8 mouse cellular contexts compared by ENCODE assay signal in genomic region chr16:36828820-36829219, GRCm38 (mm10). TPM values are rescaled to one million over a fixed set of nuclear protein-coding genes. Genes with fewer than 3 reads are reported as not detected.
DNase-seq lines count a peak whose midpoint lies in the region; ATAC-seq and TF ChIP-seq lines count a peak whose summit lies in the region.

No protein-coding gene starts in this region.

- peak overlapping the region; percentile 83 for H3K9ac ChIP-seq in CH12.LX (ENCODE audit: insufficient read depth, low read depth)
- H3K9ac ChIP-seq in embryonic facial prominence, embryonic 14.5 days (ENCODE audit: low read depth, low read length) = peak overlapping the region; percentile 92
- H3K9ac ChIP-seq in limb, embryonic 12.5 days (replicated peaks) = peak overlapping the region; percentile 92
- H3K9ac ChIP-seq in stomach, embryonic 16.5 days (ENCODE audit: low read length) = peak overlapping the region; percentile 72

- in situ Hi-C loops in CH12.LX (cut with MboI; ENCODE audit: low pct_ligation_motif_present, low pct_unique_long_range_greater_than_20kb, low sequenced_read_pairs) = no loop called here

- H3K4me2 ChIP-seq in CH12.LX (ENCODE audit: insufficient read depth, low read depth, poor library complexity, severe bottlenecking) = peak overlapping the region; percentile 74
- peak overlapping the region; percentile 72 for H3K4me2 ChIP-seq in embryonic facial prominence, embryonic 14.5 days (ENCODE audit: low read depth, low read length)
- peak overlapping the region; percentile 68 for H3K4me2 ChIP-seq in limb, embryonic 12.5 days
- peak overlapping the region; percentile 80 for H3K4me2 ChIP-seq in stomach, embryonic 16.5 days (ENCODE audit: low read depth, low read length)

- H3K4me1 ChIP-seq in CH12.LX (ENCODE audit: control insufficient read depth in 1 of 2, insufficient read depth in 2 of 2) = peaks cover 0 to 39% of the 10 kb centered on the region in 2 experiments; a peak in 2 of 4 replicates
- H3K4me1 ChIP-seq in embryonic facial prominence, embryonic 14.5 days (ENCODE audit: control insufficient read depth, insufficient read depth, low read length) = no peaks in the 10 kb centered on the region; the same call in 1 of the 2 replicates
- peaks cover 4% of the 10 kb centered on the region; the same call in 1 of the 2 replicates for H3K4me1 ChIP-seq in limb, embryonic 12.5 days (replicated peaks)
- peaks cover 10% of the 10 kb centered on the region for H3K4me1 ChIP-seq in stomach, embryonic 16.5 days (ENCODE audit: control insufficient read depth, insufficient read depth, low read length)

- no peak for TF ChIP-seq POLR2A in CH12.LX (IDR thresholded peaks at IDR 0.05; ENCODE audit: low read depth, low read length)

- peaks cover 20% of the 10 kb centered on the region for H3K79me2 ChIP-seq in CH12.LX (replicated peaks; ENCODE audit: control insufficient read depth, extremely low read depth, insufficient read depth, poor library complexity, severe bottlenecking)

- peaks cover 3% of the 10 kb centered on the region for H3K27me3 ChIP-seq in CH12.LX (replicated peaks)
- no peaks in the 10 kb centered on the region for H3K27me3 ChIP-seq in embryonic facial prominence, embryonic 14.5 days (replicated peaks; ENCODE audit: control insufficient read depth, insufficient read depth, low read length)
- 0 out of 2 replicates have a peak, but pooled peaks cover 3% of the 10 kb centered on the region for H3K27me3 ChIP-seq in limb, embryonic 12.5 days
- H3K27me3 ChIP-seq in stomach, embryonic 16.5 days (ENCODE audit: control insufficient read depth, insufficient read depth, low read length) = no peaks in the 10 kb centered on the region

- 5% methylated on average over 11 of the region's 11 CpGs for WGBS in embryonic facial prominence, embryonic 14.5 days
- WGBS in limb, embryonic 12.5 days = 5% methylated on average over 11 of the region's 11 CpGs
- 4% methylated on average over 11 of the region's 11 CpGs for WGBS in stomach, embryonic 16.5 days

- TF ChIP-seq EP300 in CH12.LX (IDR thresholded peaks at IDR 0.05; ENCODE audit: low read length) = no peak

- ATAC-seq in embryonic facial prominence, embryonic 14.5 days (ENCODE audit: low read depth) = no peak
- no peak for ATAC-seq in limb, embryonic 12.5 days (ENCODE audit: insufficient number of reproducible peaks, insufficient read depth, low FRiP score, low TSS enrichment, low read depth)
- no peak for ATAC-seq in stomach, embryonic 16.5 days (ENCODE audit: insufficient read depth, low FRiP score)

- H3K9me3 ChIP-seq in CH12.LX (replicated peaks; ENCODE audit: low read length) = no peaks in the 10 kb centered on the region
- H3K9me3 ChIP-seq in embryonic facial prominence, embryonic 14.5 days (ENCODE audit: control insufficient read depth, low read length) = no peaks in the 10 kb centered on the region
- no peaks in the 10 kb centered on the region for H3K9me3 ChIP-seq in limb, embryonic 12.5 days
- H3K9me3 ChIP-seq in stomach, embryonic 16.5 days (replicated peaks; ENCODE audit: control insufficient read depth, low read length) = no peaks in the 10 kb centered on the region

- H3K27ac ChIP-seq in CH12.LX (ENCODE audit: insufficient read depth, low read depth) = no peak overlapping the region
- peak overlapping the region; percentile 75; the same call in 1 of the 2 replicates for H3K27ac ChIP-seq in embryonic facial prominence, embryonic 14.5 days (replicated peaks; ENCODE audit: low read depth, low read length)
- peak overlapping the region; percentile 85 for H3K27ac ChIP-seq in limb, embryonic 12.5 days
- no peak overlapping the region for H3K27ac ChIP-seq in stomach, embryonic 16.5 days (ENCODE audit: low read length)

- no peak for TF ChIP-seq CTCF in CH12.LX (conservative IDR thresholded peaks at IDR 0.05 in 1 of 2, IDR thresholded peaks at IDR 0.05 in 1 of 2; ENCODE audit: low read depth in 2 of 2, low read length in 2 of 2)

- H3K4me3 ChIP-seq in CH12.LX (replicated peaks in 1 of 3; ENCODE audit: low read depth in 2 of 3, low read length in 2 of 3, poor library complexity in 1 of 3) = peak overlapping the region; percentile 60 to 91 (median 82)
- H3K4me3 ChIP-seq in embryonic facial prominence, embryonic 14.5 days (ENCODE audit: low read depth, low read length) = peak overlapping the region; percentile 91
- peak overlapping the region; percentile 80 for H3K4me3 ChIP-seq in limb, embryonic 12.5 days (replicated peaks)
- peak overlapping the region; percentile 84 for H3K4me3 ChIP-seq in stomach, embryonic 16.5 days (replicated peaks; ENCODE audit: low read length)

- peaks cover 0 to 6% of the 10 kb centered on the region in 2 experiments for H3K36me3 ChIP-seq in CH12.LX (replicated peaks in 1 of 2; ENCODE audit: control insufficient read depth in 1 of 2, insufficient read depth in 1 of 2, low read length in 1 of 2)
- H3K36me3 ChIP-seq in embryonic facial prominence, embryonic 14.5 days (ENCODE audit: control insufficient read depth, insufficient read depth, low read length) = no peaks in the 10 kb centered on the region
- peaks cover 3% of the 10 kb centered on the region; the same call in 1 of the 2 replicates for H3K36me3 ChIP-seq in limb, embryonic 12.5 days
- no peaks in the 10 kb centered on the region for H3K36me3 ChIP-seq in stomach, embryonic 16.5 days (ENCODE audit: control insufficient read depth, insufficient read depth, low read length)

- dilution Hi-C loops in CH12.LX (cut with MboI; ENCODE audit: extremely low pct_ligation_motif_present, extremely low pct_unique_long_range_greater_than_20kb, low sequenced_read_pairs) = no loop called here

- TF ChIP-seq RAD21 in CH12.LX (IDR thresholded peaks at IDR 0.05; ENCODE audit: low read depth, low read length) = no peak

- intact Hi-C loops in heart, postnatal 25 days (cut with DNase I) = loop anchor here (2.0 kb wide), 1 partner anchor 46 kb away; the partner anchor contains the start of genes Eaf2 and Golgb1

- DNase-seq in heart, adult 11 months = peak; percentile 74
- DNase-seq in heart, postnatal 25 days (ENCODE audit: low spot score) = no peak
- peak; percentile 15 for DNase-seq in CH12.LX (ENCODE audit: extremely low read depth)
- DNase-seq in embryonic facial prominence, embryonic 14.5 days (ENCODE audit: low spot score) = peak; percentile 9
- DNase-seq in T-cell, adult 2 months (ENCODE audit: low spot score) = no peak
- DNase-seq in gastrocnemius, adult 8-10 months (ENCODE audit: low spot score in 2 of 2) = no peak

TF ChIP-seq in CH12.LX, 34 proteins besides CTCF, POLR2A, EP300 and RAD21:
- TF ChIP-seq NRF1 (IDR thresholded peaks at IDR 0.05; ENCODE audit: low read depth, low read length) (no peak), CHD1 (IDR thresholded peaks at IDR 0.05; ENCODE audit: low read depth, low read length) (peak; percentile 80), SIN3A (IDR thresholded peaks at IDR 0.05; ENCODE audit: low read length) (peak; percentile 49)

RNA-seq across cellular contexts. Expression of gene Iqcb1, which starts 0.6 kb away (rescaled TPM):
- total RNA-seq in heart, postnatal 25 days (2021) = 10 to 100 TPM; 13.3 to 13.4 TPM
- 32.1 and 41.0 TPM in 2 replicates for total RNA-seq in CH12.LX (2012; rRNA removed)
- total RNA-seq in CH12.LX (2014; rRNA removed) = 46.4 and 50.4 TPM in 2 replicates
- polyA plus RNA-seq in CH12.LX (2012; ENCODE audit: insufficient read length, low read depth) = 47.7 and 49.9 TPM in 2 replicates
- 32.2 and 37.9 TPM in 2 replicates for polyA plus RNA-seq in embryonic facial prominence, embryonic 14.5 days (2014; fragmentation: Nextera tagmentation; extraction: Ambion mirVana)
- 73.7 and 74.1 TPM in 2 replicates for polyA plus RNA-seq in limb, embryonic 12.5 days (2016; fragmentation: Nextera tagmentation; extraction: Ambion mirVana)
- 24.6 and 24.8 TPM in 2 replicates for polyA plus RNA-seq in stomach, embryonic 16.5 days (2015; fragmentation: Nextera tagmentation; extraction: Ambion mirVana)
- total RNA-seq in gastrocnemius, adult 8-10 months (2022) = 1 to 10 TPM; 3.9 to 4.9 (median 4.8) TPM

RNA-seq across cellular contexts. Expression of gene Slc15a2, which starts 44.1 kb away (rescaled TPM):
- 1 to 10 TPM; 1.6 TPM for total RNA-seq in heart, postnatal 25 days (2021)
- total RNA-seq in CH12.LX (2012; rRNA removed) (10.0 and 11.7 TPM in 2 replicates), CH12.LX (2014; rRNA removed) (9.4 and 10.8 TPM in 2 replicates)
- 9.3 and 11.4 TPM in 2 replicates for polyA plus RNA-seq in CH12.LX (2012; ENCODE audit: insufficient read length, low read depth)
- polyA plus RNA-seq in embryonic facial prominence, embryonic 14.5 days (2014; fragmentation: Nextera tagmentation; extraction: Ambion mirVana) = 7.0 and 10.7 TPM in 2 replicates
- 4.6 and 5.1 TPM in 2 replicates for polyA plus RNA-seq in limb, embryonic 12.5 days (2016; fragmentation: Nextera tagmentation; extraction: Ambion mirVana)
- polyA plus RNA-seq in stomach, embryonic 16.5 days (2015; fragmentation: Nextera tagmentation; extraction: Ambion mirVana) = 4.0 and 4.7 TPM in 2 replicates
- total RNA-seq in gastrocnemius, adult 8-10 months (2022) = 1 to 10 TPM in 2 of 4 experiments, under 1 TPM in 2; 0.51 to 2.5 (median 1.5) TPM

RNA-seq across cellular contexts. Expression of gene Eaf2, which starts 46.0 kb away (rescaled TPM):
- total RNA-seq in heart, postnatal 25 days (2021) = under 1 TPM; 0.59 to 0.86 TPM
- total RNA-seq in CH12.LX (2012; rRNA removed) (7.4 and 8.1 TPM in 2 replicates), CH12.LX (2014; rRNA removed) (5.0 and 7.1 TPM in 2 replicates)
- 3.5 and 5.5 TPM in 2 replicates for polyA plus RNA-seq in CH12.LX (2012; ENCODE audit: insufficient read length, low read depth)
- polyA plus RNA-seq in embryonic facial prominence, embryonic 14.5 days (2014; fragmentation: Nextera tagmentation; extraction: Ambion mirVana) = 3.4 and 3.6 TPM in 2 replicates
- polyA plus RNA-seq in limb, embryonic 12.5 days (2016; fragmentation: Nextera tagmentation; extraction: Ambion mirVana) = 1.1 and 1.7 TPM in 2 replicates
- 4.7 and 6.2 TPM in 2 replicates for polyA plus RNA-seq in stomach, embryonic 16.5 days (2015; fragmentation: Nextera tagmentation; extraction: Ambion mirVana)
- under 1 TPM in 1 of 4 experiments, not detected in 3; 0.67 TPM for total RNA-seq in gastrocnemius, adult 8-10 months (2022)

RNA-seq across cellular contexts. Expression of gene Golgb1, which starts 46.1 kb away (rescaled TPM):
- 10 to 100 TPM; 37.9 to 43.5 TPM for total RNA-seq in heart, postnatal 25 days (2021)
- total RNA-seq in CH12.LX (2012; rRNA removed) (69.8 and 96.8 TPM in 2 replicates), CH12.LX (2014; rRNA removed) (65.6 and 66.7 TPM in 2 replicates)
- 75.9 and 112 TPM in 2 replicates for polyA plus RNA-seq in CH12.LX (2012; ENCODE audit: insufficient read length, low read depth)
- polyA plus RNA-seq in embryonic facial prominence, embryonic 14.5 days (2014; fragmentation: Nextera tagmentation; extraction: Ambion mirVana) = 107 and 120 TPM in 2 replicates
- polyA plus RNA-seq in limb, embryonic 12.5 days (2016; fragmentation: Nextera tagmentation; extraction: Ambion mirVana) = 88.7 and 91.6 TPM in 2 replicates
- 97.0 and 106 TPM in 2 replicates for polyA plus RNA-seq in stomach, embryonic 16.5 days (2015; fragmentation: Nextera tagmentation; extraction: Ambion mirVana)
- 10 to 100 TPM; 27.1 to 32.0 (median 28.2) TPM for total RNA-seq in gastrocnemius, adult 8-10 months (2022)

Comparison
In these comparisons a context has a peak if more than half of its experiments do, and no peak if none do; other contexts are left out.
1. DNase-seq: peak in heart, adult 11 months (single experiment), CH12.LX (single experiment) and embryonic facial prominence, embryonic 14.5 days (single experiment); none in heart, postnatal 25 days (single experiment), T-cell, adult 2 months (single experiment) and gastrocnemius, adult 8-10 months (0 of 2).
2. H3K27ac ChIP-seq: peak in embryonic facial prominence, embryonic 14.5 days (single experiment) and limb, embryonic 12.5 days (single experiment); none in CH12.LX (single experiment) and stomach, embryonic 16.5 days (single experiment).
3. Peak in every context shown above with its lines, with median percentiles within 50 percentile points of each other: H3K4me2 ChIP-seq, H3K4me3 ChIP-seq and H3K9ac ChIP-seq.